Mouse (Mus musculus) cerebellum, adult 11-12 months (tissue): ENCODE results near the gene Pxdc1.
A peak's percentile ranks its signal among the peaks of the same experiment; 100 is the strongest.

Experiments used
- DNase-seq: peaks from one replicate; pipeline ENCODE4 v3.0.0; 2022

The Pxdc1 gene

GRCm38 (mm10) chr13:34650953-34651352, 2.3 kb downstream of the Pxdc1 start:
- no peak for DNase-seq

- no peak for DNase-seq
These were observed 2.9 kb downstream of the Pxdc1 start for GRCm38 (mm10) chr13:34650371-34650770.

- DNase-seq = no peak
These were observed 5.5 kb downstream of the Pxdc1 start for GRCm38 (mm10) chr13:34647751-34648150.

GRCm38 (mm10) chr13:34647221-34647620, 6.1 kb downstream of the Pxdc1 start:
- no peak for DNase-seq

- no peak for DNase-seq
These were observed 7.0 kb downstream of the Pxdc1 start for GRCm38 (mm10) chr13:34646240-34646750.

GRCm38 (mm10) chr13:34645519-34645918, 7.8 kb downstream of the Pxdc1 start:
- DNase-seq = no peak

- DNase-seq = no peak
These were observed 8.9 kb downstream of the Pxdc1 start for GRCm38 (mm10) chr13:34644401-34644800.

- no peak for DNase-seq
These were observed 9.4 kb downstream of the Pxdc1 start for GRCm38 (mm10) chr13:34643926-34644325.

- DNase-seq = no peak
These were observed 10.1 kb downstream of the Pxdc1 start for GRCm38 (mm10) chr13:34642941-34643875.

- DNase-seq = no peak
These were observed 12.2 kb downstream of the Pxdc1 start for GRCm38 (mm10) chr13:34641066-34641465.

- DNase-seq = peak; percentile 36
These were observed 17.3 kb downstream of the Pxdc1 start for GRCm38 (mm10) chr13:34635978-34636377.

GRCm38 (mm10) chr13:34630319-34630718, 23.0 kb downstream of the Pxdc1 start:
- no peak for DNase-seq

GRCm38 (mm10) chr13:34629741-34630140, 23.5 kb downstream of the Pxdc1 start:
- DNase-seq = no peak

GRCm38 (mm10) chr13:34627446-34627845, 25.8 kb downstream of the Pxdc1 start:
- no peak for DNase-seq

- DNase-seq = no peak
These were observed 28.9 kb downstream of the Pxdc1 start for GRCm38 (mm10) chr13:34624414-34624813.

GRCm38 (mm10) chr13:34612402-34612801, 40.9 kb downstream of the Pxdc1 start:
- no peak for DNase-seq

- no peak for DNase-seq
These were observed 43.6 kb downstream of the Pxdc1 start for GRCm38 (mm10) chr13:34609711-34610110.

GRCm38 (mm10) chr13:34607079-34607478, 46.2 kb downstream of the Pxdc1 start:
- DNase-seq = no peak

GRCm38 (mm10) chr13:34605884-34606283, 47.4 kb downstream of the Pxdc1 start:
- DNase-seq = no peak

- no peak for DNase-seq
These were observed 48.1 kb downstream of the Pxdc1 start for GRCm38 (mm10) chr13:34605206-34605605.

GRCm38 (mm10) chr13:34604406-34604805, 48.9 kb downstream of the Pxdc1 start:
- DNase-seq = no peak

- no peak for DNase-seq
These were observed 50.5 kb downstream of the Pxdc1 start for GRCm38 (mm10) chr13:34602757-34603156.

- no peak for DNase-seq
These were observed 56.5 kb downstream of the Pxdc1 start for GRCm38 (mm10) chr13:34596797-34597196.
